Mouse (Mus musculus): ENCODE measurements at regions not wholly inside any gene's neighbourhood (a gene's known extent, or its start where the extent isn't known, plus 50 kb on each side); places are given as distances from the start of the nearest gene placed in this dataset.
"Not testable (repeated sequence)": the region's sequence is repeated elsewhere in the genome, so short reads cannot be mapped to it uniquely, and the experiment has no call there.

DNA sequence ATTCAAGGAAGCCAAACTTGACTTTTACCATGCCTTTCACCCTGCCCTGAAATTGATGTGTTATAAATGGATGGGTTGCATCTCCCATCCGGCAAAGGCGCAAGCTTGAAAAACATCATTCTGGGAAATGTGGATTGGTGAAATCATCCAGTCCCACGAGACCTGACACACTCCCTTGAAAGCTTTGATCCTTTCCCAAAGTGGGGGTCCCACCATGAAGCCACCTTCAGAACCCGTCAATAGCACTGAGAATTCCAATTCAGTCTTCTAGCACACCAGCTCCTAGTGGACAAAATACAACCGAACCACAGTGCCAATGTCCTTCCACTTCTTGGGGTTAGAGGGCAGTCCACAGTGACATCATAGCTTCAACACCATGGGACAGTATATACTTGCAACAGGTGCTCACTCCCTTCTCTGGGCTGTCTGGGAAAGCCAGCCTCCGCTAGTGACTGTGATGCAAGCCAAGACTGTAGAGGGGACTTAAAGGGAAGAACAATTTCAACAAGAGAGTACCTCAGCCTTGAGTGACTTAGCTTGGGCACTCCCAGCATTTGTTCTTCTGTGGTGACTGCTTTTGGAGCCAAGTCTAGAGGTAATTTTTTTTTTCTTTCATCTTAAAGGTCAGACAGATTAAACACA lies 126.6 kb upstream of the Gmds start:
- no peak for DNase-seq (ENCODE audit: low spot score)

DNA sequence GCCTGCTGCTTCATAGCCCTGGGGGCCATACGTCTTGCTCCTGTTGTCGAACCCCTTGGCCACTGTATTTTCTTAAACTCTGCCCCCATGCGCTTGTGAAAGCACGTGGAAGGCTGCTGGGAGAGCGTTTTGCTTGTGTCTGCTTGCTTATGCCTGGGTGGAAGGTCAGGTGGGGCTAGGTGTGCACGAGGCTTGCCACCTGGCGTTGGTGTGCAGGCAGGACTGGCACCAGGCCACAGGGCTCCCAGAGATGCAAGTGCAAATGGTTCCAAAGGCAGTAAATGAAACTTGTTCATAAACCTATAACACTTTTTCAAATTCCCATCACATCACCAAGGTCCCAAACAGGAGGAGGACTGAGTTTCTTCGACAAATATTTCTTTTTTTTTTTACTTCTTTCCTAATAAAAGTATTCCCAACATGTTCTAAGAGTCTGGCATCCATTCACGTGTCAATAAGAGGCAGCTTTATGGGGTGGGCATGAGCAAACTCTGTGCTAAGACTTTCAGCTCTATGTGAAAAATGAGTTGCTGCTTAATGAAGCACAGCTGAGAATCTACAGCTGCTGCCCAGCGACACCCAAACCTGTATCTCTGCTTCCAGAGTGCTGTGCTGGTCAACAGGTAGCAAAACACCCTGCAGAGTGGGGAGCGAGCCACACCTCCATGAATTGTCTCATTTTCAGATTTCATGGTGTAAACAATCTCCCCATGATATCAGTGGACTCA lies 116.0 kb upstream of the Gmds start:
- DNase-seq (ENCODE audit: low spot score), result no peak

DNA sequence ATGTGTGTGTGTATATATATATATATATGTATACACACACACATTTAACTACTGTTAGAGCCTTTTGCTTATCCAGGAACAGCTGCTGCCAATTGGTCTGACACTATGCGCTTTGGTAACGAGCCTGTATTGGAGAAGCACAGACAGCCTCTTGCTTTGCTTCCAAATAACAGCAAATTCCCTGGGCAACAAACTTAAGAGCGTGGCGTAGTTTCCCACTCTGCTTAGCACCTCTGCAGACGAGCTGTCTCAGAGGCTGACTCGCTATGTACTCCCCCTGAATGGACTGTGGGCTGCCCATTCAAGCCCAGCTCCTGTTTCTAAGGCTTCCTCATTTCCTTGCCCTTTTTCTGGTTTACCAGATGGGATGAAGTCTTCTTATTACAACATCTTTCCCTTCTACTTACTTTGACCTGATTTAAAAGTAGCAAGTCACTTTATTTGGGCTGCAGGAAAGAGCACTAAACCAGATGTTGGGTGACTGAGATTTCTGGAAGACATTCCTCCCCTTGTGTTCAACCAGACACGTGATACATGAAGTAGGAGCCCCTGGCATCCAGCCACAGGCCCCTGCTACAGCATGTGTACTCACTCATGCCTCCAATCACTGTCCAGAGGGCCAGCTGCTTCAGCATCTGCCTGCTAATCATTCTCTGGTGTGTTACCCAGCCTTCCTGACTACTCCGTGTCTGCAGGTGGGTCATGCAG lies 111.3 kb upstream of the Gmds start:
- peak; percentile 67 for DNase-seq (ENCODE audit: low spot score)

DNA sequence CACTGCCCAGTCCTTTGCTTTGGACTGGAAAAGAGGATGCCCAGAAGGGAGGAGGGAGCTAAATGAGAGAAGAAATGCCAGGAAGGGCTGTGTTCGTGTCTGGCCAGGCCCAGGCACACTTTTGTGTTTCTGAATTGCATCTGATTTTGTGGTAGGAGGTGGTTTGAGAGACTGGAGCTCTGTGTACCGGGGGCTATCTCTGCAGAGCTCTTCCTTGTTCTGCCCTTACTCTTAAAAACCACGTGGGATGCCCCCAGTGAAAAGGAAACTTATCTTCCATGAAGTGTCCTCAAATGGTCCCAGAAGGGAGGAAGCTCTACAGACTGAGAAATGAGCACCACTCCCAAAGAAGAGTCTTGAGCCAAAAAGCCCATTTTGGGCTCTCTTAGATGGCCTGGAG lies 106.0 kb upstream of the Gmds start:
- no peak for DNase-seq (ENCODE audit: low spot score)

DNA sequence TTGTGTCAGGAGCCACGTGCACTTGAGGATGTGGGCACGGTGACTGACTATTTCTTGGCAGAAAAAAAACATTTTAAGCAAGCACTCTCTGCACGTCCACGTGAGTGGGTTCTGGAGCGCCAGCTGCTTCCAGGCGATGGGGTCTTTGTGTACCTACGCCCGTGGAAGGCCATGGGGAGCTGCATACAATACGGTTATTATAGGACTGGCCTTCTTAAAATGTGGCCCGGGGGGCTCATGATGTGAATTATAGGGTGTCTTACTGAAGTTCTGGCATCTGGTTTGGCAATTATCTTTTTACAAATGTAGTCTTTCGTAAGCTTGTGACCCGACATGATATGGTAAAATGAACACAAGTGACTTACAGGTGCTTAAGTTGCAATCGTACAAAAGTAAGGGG lies 103.5 kb upstream of the Gmds start:
- DNase-seq (ENCODE audit: low spot score), result no peak

DNA sequence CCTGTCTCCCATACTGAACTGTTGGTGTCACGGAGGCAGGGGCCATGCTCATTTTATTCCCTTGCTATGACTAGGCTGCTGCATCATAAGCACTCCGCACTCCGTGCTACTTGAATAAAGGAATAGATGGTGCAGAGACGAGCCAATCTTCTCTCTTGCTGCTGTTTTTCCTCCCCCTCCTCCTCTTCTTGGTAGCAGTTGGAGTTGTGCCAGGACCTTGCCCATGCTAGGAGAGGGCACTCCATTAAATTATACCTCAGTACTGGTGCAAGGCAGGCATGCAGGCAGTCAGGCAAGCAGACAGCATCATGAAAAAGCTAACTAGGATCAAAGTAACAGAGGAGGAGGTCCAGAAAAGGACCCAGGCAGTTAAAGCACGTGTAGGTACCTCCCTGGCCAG lies 96.6 kb upstream of the Gmds start:
- no peak for DNase-seq (ENCODE audit: low spot score)

DNA sequence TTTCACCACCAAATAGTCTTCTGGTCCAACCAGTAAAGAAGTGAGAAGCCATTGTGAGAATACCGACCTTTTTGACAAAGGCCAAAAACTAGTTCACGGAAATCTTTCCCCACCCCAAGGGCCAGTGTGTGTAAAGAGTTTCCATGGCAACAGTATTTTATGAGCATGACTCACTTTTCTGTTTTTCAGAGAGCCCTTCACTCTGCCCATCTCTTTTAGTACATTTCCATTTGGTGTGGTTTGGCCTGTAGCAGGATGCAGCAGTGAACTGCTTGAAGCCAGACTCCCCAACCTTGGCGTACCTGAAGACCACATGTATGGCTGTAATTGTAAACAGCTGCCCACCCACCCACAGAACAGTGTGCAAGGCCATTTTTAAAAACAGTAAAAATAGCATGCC lies 89.9 kb upstream of the Gmds start:
- no peak for DNase-seq (ENCODE audit: low spot score)

DNA sequence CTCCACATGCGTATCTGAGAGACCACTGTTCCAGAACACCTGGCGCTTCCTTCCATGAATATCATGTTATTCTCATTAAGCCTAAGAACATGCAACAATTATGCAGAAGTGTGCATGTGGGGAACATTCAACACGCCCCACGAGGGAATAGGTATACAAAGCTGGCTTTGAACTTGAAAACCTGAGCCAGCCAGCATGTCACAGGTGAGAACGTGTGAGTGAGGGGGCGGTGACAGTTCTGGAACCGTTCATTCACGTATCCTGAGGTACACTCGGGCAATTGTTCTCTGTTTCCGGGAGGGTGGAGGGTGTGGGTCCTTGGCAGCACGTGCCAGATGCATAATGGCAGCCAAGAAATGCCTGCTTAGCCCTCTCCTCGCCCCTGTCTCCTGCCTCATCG lies 88.4 kb upstream of the Gmds start:
- DNase-seq (ENCODE audit: low spot score), result no peak

DNA sequence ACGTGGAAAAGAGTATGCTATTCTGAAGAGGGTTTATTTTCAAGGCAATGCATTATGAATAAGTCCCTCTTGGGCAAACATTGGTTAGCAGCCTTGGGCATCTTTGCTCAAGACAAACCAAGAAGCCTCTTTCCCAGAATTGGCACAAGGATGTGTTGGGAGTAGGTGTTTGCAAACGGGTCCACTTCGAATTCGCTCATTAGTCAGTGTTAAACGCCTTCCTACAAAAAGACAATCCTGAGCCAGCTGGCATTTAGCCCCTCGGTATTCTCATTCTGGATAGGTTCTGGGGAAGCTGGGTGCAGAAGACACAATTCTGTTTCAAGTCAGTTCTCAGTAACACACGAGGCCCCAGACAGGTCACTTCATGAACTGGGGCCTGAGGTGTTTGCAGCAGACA lies 87.7 kb upstream of the Gmds start:
- no peak for DNase-seq (ENCODE audit: low spot score)

DNA sequence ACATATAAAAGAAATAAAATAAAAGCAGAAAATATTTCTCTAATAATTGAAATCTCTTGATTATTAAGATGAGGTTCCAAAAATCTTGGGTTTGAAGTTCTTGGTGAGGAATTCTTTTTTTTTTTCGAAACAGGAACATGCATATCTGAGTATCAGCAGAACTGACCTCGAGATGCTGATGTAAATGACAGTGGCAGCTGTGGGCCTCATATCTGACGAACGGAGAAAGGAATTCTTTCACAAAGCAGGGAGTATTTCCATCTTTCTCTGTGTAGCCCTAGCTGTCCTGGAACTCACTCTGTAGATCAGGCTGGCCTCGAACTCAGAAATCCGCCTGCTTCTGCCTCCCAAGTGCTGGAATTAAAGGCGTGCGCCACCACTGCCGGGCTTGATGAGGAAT lies 86.0 kb upstream of the Gmds start:
- DNase-seq (ENCODE audit: low spot score), result not testable (repeated sequence)

DNA sequence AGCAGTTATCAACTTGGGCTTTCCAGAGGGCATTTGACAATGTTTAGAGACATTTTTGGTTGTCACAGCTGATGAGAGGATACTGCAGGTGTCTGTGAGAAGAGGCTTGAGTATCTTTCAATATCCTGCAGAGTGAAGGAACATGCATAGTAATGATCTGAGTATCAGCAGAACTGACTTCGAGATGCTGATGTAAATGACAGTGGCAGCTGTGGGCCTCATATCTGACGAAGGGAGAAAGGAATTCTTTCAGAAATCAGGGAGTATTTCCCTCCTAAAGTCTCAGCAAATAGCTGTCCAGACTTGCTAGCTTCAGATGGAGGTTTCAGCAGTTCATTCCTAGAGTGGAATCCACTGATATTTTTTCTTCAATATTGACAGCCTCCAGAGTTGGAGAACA lies 83.9 kb upstream of the Gmds start:
- DNase-seq (ENCODE audit: low spot score), result no peak

DNA sequence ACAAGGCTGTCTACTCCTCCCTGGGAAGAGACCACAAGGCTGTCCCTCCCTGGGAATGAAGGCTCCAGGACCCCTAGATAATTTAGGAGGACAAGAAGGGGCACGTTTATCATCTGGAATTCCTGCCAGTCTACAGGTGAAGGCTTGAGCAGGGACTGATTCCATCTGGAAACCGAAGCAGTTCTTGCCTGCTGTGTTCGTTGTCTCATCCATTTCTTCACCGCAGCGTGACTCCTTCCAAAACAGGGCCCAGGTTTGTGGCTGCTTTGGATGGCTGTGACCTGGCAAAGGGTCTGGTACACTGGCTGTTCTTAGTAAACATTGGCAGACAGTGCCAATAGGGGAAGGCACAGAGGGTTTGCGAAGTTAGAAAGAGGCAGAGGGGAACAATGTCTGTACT lies 80.8 kb upstream of the Gmds start:
- DNase-seq (ENCODE audit: low spot score), result no peak

DNA sequence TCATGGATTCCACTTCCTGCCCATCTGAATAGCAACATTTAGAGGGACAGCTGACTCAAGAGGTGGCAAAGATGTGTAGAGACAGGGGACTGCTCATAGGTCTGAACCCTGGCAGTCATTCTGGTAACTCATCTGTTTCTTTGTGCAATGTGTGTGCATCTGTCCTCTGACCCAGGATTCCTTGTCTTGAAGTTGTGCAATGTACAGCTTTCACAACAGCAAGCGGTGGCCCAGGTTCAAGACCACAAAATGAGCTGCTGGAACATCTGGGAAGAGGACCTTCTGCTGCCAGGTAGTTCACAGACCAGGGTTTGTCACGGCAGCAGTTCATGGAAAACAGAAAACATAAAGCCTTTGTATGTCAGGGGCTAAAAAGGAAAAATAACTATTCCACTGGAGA lies 80.1 kb upstream of the Gmds start:
- no peak for DNase-seq (ENCODE audit: low spot score)

DNA sequence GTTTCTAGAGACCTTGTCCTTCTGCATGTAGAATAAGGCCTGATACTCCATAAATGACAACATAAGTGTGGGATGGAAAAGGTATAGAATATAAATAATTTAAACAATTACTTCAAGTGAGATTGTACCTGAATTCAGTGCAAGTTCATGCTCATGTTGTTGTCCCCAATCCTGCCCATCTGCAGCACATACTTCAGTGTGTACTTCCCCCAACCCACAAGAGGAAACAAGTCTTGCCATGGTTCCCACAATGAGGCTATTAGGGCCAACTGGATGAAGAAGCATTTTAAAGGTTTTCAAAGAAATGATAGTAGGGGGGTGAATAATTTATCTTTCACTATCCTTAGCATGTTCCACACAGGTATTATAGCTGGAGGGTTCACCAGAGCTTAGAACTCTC lies 79.4 kb upstream of the Gmds start:
- DNase-seq (ENCODE audit: low spot score), result no peak

DNA sequence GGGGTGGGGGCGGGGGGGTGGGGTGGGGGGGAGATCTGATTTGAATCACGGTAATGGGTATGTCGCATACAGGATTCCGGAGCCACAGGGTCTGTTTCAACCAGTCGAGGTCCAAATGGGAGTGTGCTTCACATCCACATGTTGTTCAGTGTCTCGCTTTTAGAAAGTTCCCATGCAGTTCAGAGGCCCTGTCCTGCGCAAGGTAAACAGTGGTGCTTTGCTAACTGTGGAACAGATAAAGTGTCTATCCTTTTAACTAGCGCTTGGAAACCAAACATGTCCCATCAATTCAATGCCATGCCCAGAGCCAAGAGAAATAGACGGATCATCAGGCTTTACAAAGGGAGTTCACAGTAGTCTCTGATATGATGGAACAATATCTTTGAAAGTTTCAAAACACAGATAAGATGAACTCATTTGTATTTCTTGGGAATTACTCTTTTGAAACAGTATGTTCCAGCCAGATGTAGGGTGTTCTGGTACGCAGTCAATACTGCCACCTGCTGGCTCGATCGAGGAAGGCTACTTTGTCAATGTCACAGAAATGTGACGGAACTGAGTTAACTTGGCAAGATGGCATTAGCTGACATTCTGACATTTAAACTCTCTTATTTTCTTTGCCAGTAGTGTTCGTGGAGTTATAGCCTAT lies 72.9 kb upstream of the Gmds start:
- DNase-seq (ENCODE audit: low spot score), result peak; percentile 80

DNA sequence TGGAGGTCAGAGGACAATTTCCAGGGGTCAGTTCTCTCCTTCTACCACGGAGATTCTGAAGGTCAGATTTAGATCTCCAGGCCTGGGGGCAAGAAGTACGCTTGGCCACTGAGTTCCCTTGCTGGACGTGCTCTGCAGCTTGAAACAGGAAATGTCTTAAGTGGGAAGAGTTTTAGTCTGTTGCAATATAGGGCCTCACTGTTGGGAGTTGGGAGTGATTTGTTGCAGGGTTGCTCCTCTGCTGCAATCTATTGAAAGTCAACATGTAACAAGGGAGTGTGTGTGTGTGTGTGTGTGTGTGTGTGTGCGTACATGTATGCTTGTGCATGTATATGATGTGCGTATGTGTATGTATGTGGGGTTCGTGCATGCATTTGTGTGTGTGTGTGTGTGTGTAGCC lies 71.5 kb upstream of the Gmds start:
- DNase-seq (ENCODE audit: low spot score), result no peak

DNA sequence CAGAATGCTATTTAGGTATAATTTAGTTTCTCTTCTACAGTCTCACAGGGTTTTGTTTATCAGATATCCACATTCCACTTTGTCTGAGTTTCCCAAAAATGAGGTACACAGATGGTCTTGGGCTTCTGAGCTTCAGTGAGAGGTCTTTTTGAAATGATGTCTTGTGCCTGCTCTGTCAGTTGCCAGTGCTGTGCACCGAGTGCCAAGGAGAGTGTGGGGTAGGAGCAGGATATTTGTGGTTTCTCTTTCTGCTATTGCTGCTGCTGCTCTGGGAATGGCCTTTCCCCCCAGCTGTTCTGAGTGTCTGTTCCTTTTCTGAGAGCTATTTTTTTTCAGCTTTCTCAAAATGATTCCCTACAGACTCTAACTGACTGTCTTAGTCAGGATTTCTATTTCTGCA lies 60.1 kb upstream of the Gmds start:
- DNase-seq (ENCODE audit: low spot score), result no peak

Data from heart, adult 8-10 months (tissue).